Mouse (Mus musculus) ES-E14 (cell line): Measurements from ENCODE around the gene Srd5a3. TPM values are rescaled to one million over a fixed set of nuclear protein-coding genes. Genes with fewer than 3 reads are reported as not detected.

Experiments used
- DNase-seq: peaks from one replicate; pipeline ENCODE4 v3.0.0-alpha.2; 2013; ENCODE audit warnings: low read depth, low spot score
- H3K27ac ChIP-seq: 2 replicates; pipeline ENCODE4 v1.5.1; 2012; ENCODE audit warnings: low read depth, mild to moderate bottlenecking, low read length, moderate library complexity, mixed read lengths; ENCODE audit not compliant: poor library complexity, insufficient read depth, severe bottlenecking
- H3K36me3 ChIP-seq: 2 replicates; pipeline ENCODE4 v1.6.1; 2012; ENCODE audit warnings: mild to moderate bottlenecking, low read length, moderate library complexity, mixed read lengths; ENCODE audit not compliant: control insufficient read depth, poor library complexity, insufficient read depth, severe bottlenecking
- H3K4me1 ChIP-seq, 2 experiments: fragments of 150-350 bp in 1 of 2; sonication (generic) in 1 of 2; 2 replicates each; pipeline ENCODE4 v1.6.1; 2012; ENCODE audit warnings: low read length in 2 of 2, mild to moderate bottlenecking in 1 of 2, mixed read lengths in 1 of 2; ENCODE audit not compliant: control insufficient read depth in 2 of 2, insufficient read depth in 2 of 2, poor library complexity in 1 of 2
- H3K4me3 ChIP-seq, 2 experiments: fragments of 150-350 bp in 1 of 2; sonication (generic) in 1 of 2; 2 replicates each; pipeline ENCODE4 v1.5.1; 2012; ENCODE audit warnings: low read length in 2 of 2, low read depth in 1 of 2, mild to moderate bottlenecking in 1 of 2, mixed read lengths in 1 of 2; ENCODE audit not compliant: insufficient read depth in 1 of 2, poor library complexity in 1 of 2, severe bottlenecking in 1 of 2
- H3K9ac ChIP-seq: 2 replicates; pipeline ENCODE4 v1.6.1; 2012; ENCODE audit warnings: low read depth, mild to moderate bottlenecking, low read length, mixed read lengths; ENCODE audit not compliant: poor library complexity, insufficient read depth, severe bottlenecking
- H3K9me3 ChIP-seq: fragments of 150-350 bp; sonication (generic); 2 replicates; pipeline ENCODE4 v1.6.1; 2012; ENCODE audit warnings: low read depth, mild to moderate bottlenecking, low read length; ENCODE audit not compliant: control insufficient read depth, insufficient read depth
- CHD2 ChIP-seq: IDR thresholded peaks from 2 replicates; pipeline ENCODE4 v1.6.1; 2014; ENCODE audit warnings: mild to moderate bottlenecking, low read depth, low read length, inconsistent platforms
- HCFC1 ChIP-seq: IDR thresholded peaks from 2 replicates; pipeline ENCODE4 v1.6.1; 2012; ENCODE audit warnings: low read length, inconsistent platforms, borderline replicate concordance; ENCODE audit not compliant: insufficient read depth
- MAFK ChIP-seq: IDR thresholded peaks from 2 replicates; pipeline ENCODE4 v1.6.1; 2014; ENCODE audit warnings: mild to moderate bottlenecking, low read depth, low read length, inconsistent platforms; ENCODE audit not compliant: insufficient read depth
- ZC3H11A ChIP-seq: IDR thresholded peaks from 2 replicates; pipeline ENCODE4 v1.6.1; 2012; ENCODE audit warnings: low read depth, mild to moderate bottlenecking, inconsistent platforms, low read length, borderline replicate concordance
- ZNF384 ChIP-seq: IDR thresholded peaks from 2 replicates; pipeline ENCODE4 v1.6.1; 2012; ENCODE audit warnings: low read depth, low read length, inconsistent platforms
- in situ Hi-C, 2 experiments: fragments of 600-800 bp; cut with MboI; formaldehyde crosslinking; loops; one replicate each; pipeline ENCODE4 v1.15.1; 2025; ENCODE audit warnings: low sequenced_read_pairs in 2 of 2, inconsistent platforms in 1 of 2; ENCODE audit not compliant: unreplicated experiment in 2 of 2
- total RNA-seq: library from RNA; depleted of rRNA; stranded (reverse); fragments of 300-350 nt; gene quantifications from 2 replicates; pipeline ENCODE4 v1.2.3, GENCODE M21; 2012

Srd5a3 gene
- total RNA-seq, 1 experiment: 13.7 TPM

DNA sequence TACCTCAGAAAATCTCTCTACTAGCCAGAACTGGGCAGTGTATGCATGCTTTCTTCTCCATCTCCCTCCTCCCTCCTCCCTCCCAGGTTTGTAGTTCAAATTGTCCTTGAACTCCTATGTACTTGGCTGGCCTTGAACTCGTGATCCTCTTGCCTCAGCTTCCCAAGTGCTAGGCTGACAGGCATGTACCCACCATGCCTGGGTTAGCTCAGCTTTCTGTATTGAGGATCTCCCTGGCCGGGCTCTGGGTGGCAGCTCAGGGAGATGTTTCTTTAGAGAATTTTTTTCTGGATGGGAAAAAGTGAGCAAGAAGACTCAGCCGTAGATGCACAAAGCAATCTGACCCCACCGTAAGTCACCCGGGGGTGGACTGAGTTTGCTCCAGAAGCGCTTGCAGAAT, 12.9 kb downstream of the Srd5a3 start:
- DNase-seq: no peak
- TF ChIP-seq ZNF384 (no peak), ZC3H11A (no peak), CHD2 (no peak), MAFK (no peak), HCFC1 (no peak)
- Histone ChIP-seq H3K27ac (no peak overlapping the region), H3K36me3 (peaks cover 8% of the 10 kb centered on the region; the same call in 1 of the 2 replicates), H3K4me1 (no peaks in the 10 kb centered on the region), H3K9me3 (no peaks in the 10 kb centered on the region), H3K4me3 (no peak overlapping the region), H3K9ac (no peak overlapping the region)
- in situ Hi-C loops: no loop called here

DNA sequence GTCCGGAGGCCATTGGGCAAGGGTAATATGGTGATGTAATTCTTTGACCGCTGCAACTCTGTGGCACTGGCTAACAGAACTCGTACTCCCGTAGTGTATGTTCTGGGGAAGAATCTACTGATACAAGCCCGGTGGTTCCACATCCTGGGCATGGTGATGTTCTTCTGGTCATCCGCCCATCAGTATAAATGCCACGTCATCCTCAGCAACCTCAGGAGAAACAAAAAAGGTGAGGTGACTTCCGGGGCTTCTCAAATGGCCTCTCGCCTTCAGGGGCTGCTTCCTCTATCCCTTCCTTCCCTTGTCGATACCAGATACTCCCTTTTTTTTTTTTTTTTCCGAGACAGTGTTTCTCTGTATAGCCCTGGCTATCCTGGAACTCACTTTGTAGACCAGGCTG, 13.4 kb downstream of the Srd5a3 start:
- no peaks in the 10 kb centered on the region for H3K4me1 ChIP-seq
- H3K9ac ChIP-seq: no peak overlapping the region
- H3K36me3 ChIP-seq: peaks cover 8% of the 10 kb centered on the region; the same call in 1 of the 2 replicates
- no peak for DNase-seq
- in situ Hi-C loops: no loop called here
- no peaks in the 10 kb centered on the region for H3K9me3 ChIP-seq
- TF ChIP-seq ZNF384 (no peak), CHD2 (no peak), ZC3H11A (no peak), HCFC1 (no peak), MAFK (no peak)
- no peak overlapping the region for H3K27ac ChIP-seq
- H3K4me3 ChIP-seq: no peak overlapping the region

DNA sequence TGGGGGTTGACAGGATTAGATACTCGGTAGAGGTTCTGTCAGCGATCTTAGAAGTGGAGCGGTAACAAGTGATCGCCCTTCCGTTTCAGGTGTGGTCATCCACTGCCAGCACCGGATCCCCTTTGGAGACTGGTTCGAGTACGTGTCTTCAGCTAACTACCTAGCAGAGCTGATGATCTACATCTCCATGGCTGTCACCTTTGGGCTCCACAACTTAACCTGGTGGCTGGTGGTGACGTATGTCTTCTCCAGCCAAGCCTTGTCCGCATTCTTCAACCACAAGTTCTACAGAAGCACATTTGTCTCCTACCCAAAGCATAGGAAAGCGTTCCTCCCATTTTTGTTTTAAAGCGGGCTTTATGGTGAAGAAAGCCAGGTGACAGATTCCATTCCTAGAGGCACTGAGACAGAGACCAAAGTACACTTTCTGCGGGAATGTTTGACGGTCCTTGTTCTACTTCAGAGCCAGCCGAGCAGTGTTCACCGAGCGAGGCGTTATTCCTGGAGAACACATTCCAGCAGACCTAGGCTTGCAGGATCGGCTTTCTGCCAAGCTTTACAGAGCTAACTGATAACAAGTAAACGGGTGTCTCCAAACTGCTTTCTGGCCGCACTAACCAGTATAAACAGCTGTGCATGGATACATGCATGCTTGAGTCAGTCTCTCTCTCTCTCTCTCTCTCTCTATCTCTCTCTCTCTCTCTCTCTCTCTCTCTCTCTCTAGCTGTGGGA, 14.5 kb downstream of the Srd5a3 start:
- Histone ChIP-seq H3K4me1 (no peaks in the 10 kb centered on the region), H3K9ac (no peak overlapping the region), H3K4me3 (no peak overlapping the region), H3K36me3 (peaks cover 8% of the 10 kb centered on the region; the same call in 1 of the 2 replicates), H3K27ac (no peak overlapping the region), H3K9me3 (no peaks in the 10 kb centered on the region)
- TF ChIP-seq HCFC1: no peak
- DNase-seq: no peak
- in situ Hi-C loops: no loop called here

DNA sequence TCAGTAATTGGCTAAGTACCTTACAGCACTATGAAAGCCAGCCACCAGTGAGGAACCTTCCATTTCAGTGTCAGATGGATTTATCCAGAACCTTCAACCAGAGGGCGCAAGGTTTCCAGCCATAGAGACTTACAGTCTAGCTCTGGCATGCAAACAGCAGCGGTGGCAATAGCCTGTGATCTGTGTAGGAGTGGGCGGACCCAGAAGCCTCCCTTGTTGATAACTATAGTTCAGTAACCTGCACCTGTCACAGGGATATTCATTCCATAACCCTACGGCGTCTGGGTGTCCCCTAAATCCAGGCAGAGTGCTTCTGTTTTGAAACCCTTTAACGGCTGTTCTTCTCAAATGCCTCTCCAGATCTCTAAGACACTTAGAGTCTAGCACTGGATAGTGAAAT, 19.5 kb downstream of the Srd5a3 start:
- Histone ChIP-seq H3K27ac (no peak overlapping the region), H3K9ac (no peak overlapping the region), H3K36me3 (peaks cover under 1% of the 10 kb centered on the region; the same call in 1 of the 2 replicates), H3K4me3 (no peak overlapping the region), H3K4me1 (no peaks in the 10 kb centered on the region), H3K9me3 (no peaks in the 10 kb centered on the region)
- DNase-seq: no peak
- TF ChIP-seq CHD2 (no peak), ZC3H11A (no peak), ZNF384 (no peak), HCFC1 (no peak), MAFK (no peak)
- in situ Hi-C loops: no loop called here

GRCm38 (mm10) chr5:76160086-76160485, 20.0 kb downstream of the Srd5a3 start:
- DNase-seq: no peak
- Histone ChIP-seq H3K27ac (no peak overlapping the region), H3K4me1 (no peaks in the 10 kb centered on the region), H3K4me3 (no peak overlapping the region), H3K36me3 (no peaks in the 10 kb centered on the region), H3K9me3 (no peaks in the 10 kb centered on the region), H3K9ac (no peak overlapping the region)
- in situ Hi-C loops: no loop called here
- TF ChIP-seq ZC3H11A: no peak
- no peak for TF ChIP-seq HCFC1
- no peak for TF ChIP-seq ZNF384
- no peak for TF ChIP-seq MAFK
- TF ChIP-seq CHD2: no peak
